Comparison of ENCODE assay signal across 27 mouse cellular contexts in the genomic region with DNA sequence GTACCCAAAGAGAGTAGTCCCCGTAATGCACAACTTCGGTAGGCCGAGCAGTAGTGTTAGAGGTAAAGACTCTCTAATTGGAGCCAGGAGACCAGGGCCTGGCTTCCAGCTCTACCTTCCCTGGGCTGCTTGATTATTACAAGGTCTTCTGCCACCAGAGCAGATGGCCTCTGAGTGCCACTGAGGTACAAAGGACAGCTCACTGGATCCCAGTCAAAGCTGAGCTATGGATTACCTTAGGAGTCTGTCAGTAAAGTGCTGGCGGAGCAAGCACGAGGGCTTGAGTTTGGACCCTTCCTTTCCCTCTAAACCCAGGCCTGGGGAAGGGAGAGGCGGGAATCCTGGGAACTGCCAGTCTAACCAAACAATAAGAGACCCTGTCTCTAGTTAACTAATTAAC. TPM values are rescaled to one million over a fixed set of nuclear protein-coding genes. Genes with fewer than 3 reads are reported as not detected.
"Had no signal": no experiment of that assay in that cellular context is flagged by ENCODE, and none has a peak within 500 bp of the region (broad histone marks: within the 10 kb centered on the region; RNA-seq: fewer than 3 reads in every experiment).

No protein-coding gene starts in this region.

- H3K4me1 ChIP-seq: forebrain, embryonic 12.5 days had no signal

- H3K27me3 ChIP-seq: embryonic facial prominence, embryonic 12.5 days; embryonic facial prominence, embryonic 13.5 days; embryonic facial prominence, embryonic 15.5 days; forebrain, embryonic 12.5 days; forebrain, embryonic 13.5 days had no signal

- ATAC-seq: forebrain, embryonic 13.5 days; forebrain, embryonic 16.5 days; forebrain, postnatal 0 days had no signal

- DNase-seq: cerebellum, adult 2 months; cerebellum, adult 8-10 months; cerebellum, adult 9-10 months; cerebellum, adult 9-11 months; cerebellum, postnatal 14 days; cerebellum, postnatal 25 days; cerebellum, postnatal 36 days; embryo, embryonic 11 days; forebrain, postnatal 0 days; gastrocnemius, adult 2 months; gastrocnemius, postnatal 10 days; gastrocnemius, postnatal 14 days; gastrocnemius, postnatal 25 days; gastrocnemius, postnatal 36 days; heart, adult 18-20 months; heart, adult 2 months had no signal

- H3K4me3 ChIP-seq: embryonic facial prominence, embryonic 10.5 days; embryonic facial prominence, embryonic 12.5 days; embryonic facial prominence, embryonic 13.5 days; embryonic facial prominence, embryonic 15.5 days; erythroblast, embryonic 14.5 days; forebrain, embryonic 10.5 days; forebrain, embryonic 12.5 days; forebrain, embryonic 13.5 days; gastrocnemius, adult 2 months; heart, adult 2 months; heart, embryonic 10.5 days had no signal

- H3K36me3 ChIP-seq: embryonic facial prominence, embryonic 10.5 days; embryonic facial prominence, embryonic 12.5 days; embryonic facial prominence, embryonic 13.5 days; embryonic facial prominence, embryonic 15.5 days; forebrain, embryonic 10.5 days; forebrain, embryonic 12.5 days; heart, embryonic 10.5 days had no signal

- H3K4me2 ChIP-seq: embryonic facial prominence, embryonic 12.5 days; embryonic facial prominence, embryonic 13.5 days; embryonic facial prominence, embryonic 15.5 days; forebrain, embryonic 12.5 days; forebrain, embryonic 13.5 days had no signal

- H3K27ac ChIP-seq: embryonic facial prominence, embryonic 10.5 days; embryonic facial prominence, embryonic 12.5 days; embryonic facial prominence, embryonic 13.5 days; embryonic facial prominence, embryonic 15.5 days; forebrain, embryonic 10.5 days; forebrain, embryonic 12.5 days; gastrocnemius, adult 2 months; heart, adult 2 months; heart, embryonic 10.5 days had no signal

- H3K9me3 ChIP-seq: embryonic facial prominence, embryonic 10.5 days; embryonic facial prominence, embryonic 12.5 days; embryonic facial prominence, embryonic 13.5 days; embryonic facial prominence, embryonic 15.5 days; forebrain, embryonic 10.5 days; forebrain, embryonic 12.5 days; forebrain, embryonic 13.5 days; heart, embryonic 10.5 days had no signal

- H3K9ac ChIP-seq: embryonic facial prominence, embryonic 12.5 days; embryonic facial prominence, embryonic 13.5 days; embryonic facial prominence, embryonic 15.5 days; forebrain, embryonic 12.5 days; forebrain, embryonic 13.5 days; forebrain, postnatal 0 days had no signal

RNA-seq across cellular contexts. Expression of a gene that starts 21.8 kb away (rescaled TPM):
- total RNA-seq: granulocyte monocyte progenitor cell, adult 5-6 weeks had no signal
- polyA plus RNA-seq: erythroblast, embryonic 14.5 days had no signal
